Comparison of ENCODE assay signal across 28 mouse cellular contexts in the genomic region with DNA sequence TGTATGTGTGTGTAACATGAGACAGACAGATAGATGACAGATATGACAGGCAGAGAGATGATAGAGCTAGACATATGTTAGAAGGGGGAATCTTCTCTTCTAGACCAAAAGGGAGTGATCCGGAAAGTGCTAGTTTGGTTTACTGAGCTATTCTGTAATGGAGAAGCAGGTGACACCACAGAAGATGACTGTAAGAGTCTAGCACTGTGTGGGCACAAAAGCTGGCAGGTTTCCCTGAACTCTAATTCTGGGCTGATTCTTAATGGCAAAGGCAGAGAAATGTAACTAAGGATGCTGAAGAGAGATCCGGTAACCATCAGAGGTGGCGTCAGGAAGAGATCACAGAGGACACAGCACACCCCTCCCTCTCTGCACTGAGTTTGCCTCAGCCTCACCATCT.
DNase-seq lines count a peak whose midpoint lies in the region; TF ChIP-seq lines count a peak whose summit lies in the region.
"Had no signal": no experiment of that assay in that cellular context is flagged by ENCODE, and none has a peak within 500 bp of the region (broad histone marks: within the 10 kb centered on the region; RNA-seq: fewer than 3 reads in every experiment).

No protein-coding gene starts in this region.

- TF ChIP-seq EP300 in heart, adult 2 months (IDR thresholded peaks at IDR 0.05; ENCODE audit: insufficient read depth, low read depth, low read length): no peak

- 77% methylated on average over 3 of the region's 3 CpGs for WGBS in heart, adult 2 months

- intact Hi-C loops in heart, adult 2 months (cut with DNase I): no loop called here
- intact Hi-C loops in left cerebral cortex, postnatal 14 days (cut with DNase I): no loop called here
- intact Hi-C loops in left cerebral cortex, postnatal 4 days (cut with DNase I): no loop called here

- H3K4me3 ChIP-seq in heart, adult 2 months: no peak overlapping the region
- H3K4me3 ChIP-seq: embryonic facial prominence, embryonic 10.5 days; embryonic facial prominence, embryonic 15.5 days; forebrain, embryonic 12.5 days; hindbrain, embryonic 10.5 days; hindbrain, embryonic 15.5 days; left cerebral cortex, adult 2 months; limb, embryonic 13.5 days; lung, embryonic 15.5 days; midbrain, embryonic 13.5 days had no signal

- H3K27ac ChIP-seq in heart, adult 2 months: peak overlapping the region; percentile 8; the same call in 1 of the 2 replicates
- H3K27ac ChIP-seq: embryonic facial prominence, embryonic 10.5 days; embryonic facial prominence, embryonic 15.5 days; forebrain, embryonic 12.5 days; hindbrain, embryonic 10.5 days; hindbrain, embryonic 15.5 days; left cerebral cortex, adult 2 months; limb, embryonic 13.5 days; lung, embryonic 15.5 days; stomach, postnatal 0 days had no signal

- no peaks in the 10 kb centered on the region for H3K36me3 ChIP-seq in heart, adult 2 months (ENCODE audit: control insufficient read depth, insufficient read depth, low read length)
- H3K36me3 ChIP-seq: embryonic facial prominence, embryonic 10.5 days; embryonic facial prominence, embryonic 15.5 days; forebrain, embryonic 12.5 days; hindbrain, embryonic 10.5 days; hindbrain, embryonic 15.5 days; limb, embryonic 13.5 days; lung, embryonic 15.5 days; midbrain, embryonic 13.5 days had no signal

- H3K4me1 ChIP-seq in heart, adult 2 months (ENCODE audit: control insufficient read depth, insufficient read depth, low read length): no peaks in the 10 kb centered on the region; the same call in 1 of the 2 replicates
- H3K4me1 ChIP-seq: embryonic facial prominence, embryonic 10.5 days; embryonic facial prominence, embryonic 15.5 days; hindbrain, embryonic 10.5 days; hindbrain, embryonic 15.5 days; limb, embryonic 13.5 days; lung, embryonic 15.5 days had no signal

- no peak for TF ChIP-seq CTCF in heart, adult 2 months (IDR thresholded peaks at IDR 0.05)

- no peaks in the 10 kb centered on the region for H3K79me2 ChIP-seq in heart, adult 2 months (replicated peaks; ENCODE audit: control insufficient read depth, insufficient read depth, low read length)

- no peak overlapping the region for H3K9ac ChIP-seq in heart, adult 2 months (ENCODE audit: low read depth, low read length)
- H3K9ac ChIP-seq: embryonic facial prominence, embryonic 15.5 days; forebrain, embryonic 12.5 days; forebrain, postnatal 0 days; hindbrain, embryonic 15.5 days; limb, embryonic 13.5 days; lung, embryonic 15.5 days; midbrain, embryonic 13.5 days had no signal

- H3K27me3 ChIP-seq in heart, adult 2 months (ENCODE audit: control insufficient read depth, insufficient read depth, low read length): no peaks in the 10 kb centered on the region
- H3K27me3 ChIP-seq: embryonic facial prominence, embryonic 15.5 days; forebrain, embryonic 12.5 days; hindbrain, embryonic 15.5 days; limb, embryonic 13.5 days; lung, embryonic 15.5 days; midbrain, embryonic 13.5 days had no signal

- no peak for DNase-seq in heart, adult 2 months
- no peak for DNase-seq in heart, adult 9 months (ENCODE audit: low spot score in 2 of 2)
- peak; percentile 40 to 47 for DNase-seq in left cerebral cortex, postnatal 14 days (ENCODE audit: low spot score in 2 of 2)
- no peak for DNase-seq in left cerebral cortex, postnatal 4 days
- DNase-seq in right cerebral cortex, adult 2 months (ENCODE audit: low spot score in 2 of 2): peak; percentile 63 to 64
- no peak for DNase-seq in right cerebral cortex, postnatal 4 days
- DNase-seq: adrenal gland, postnatal 25 days; B cell, adult 2 months; cerebellum, adult 2 months; cerebellum, postnatal 25 days; forebrain, postnatal 0 days; gastrocnemius, postnatal 10 days; heart, postnatal 10 days; kidney, adult 11 months; kidney, postnatal 14 days; layer of hippocampus, adult 9-11 months; thymus, adult 2 months; thymus, postnatal 4 days had no signal

- no peak for TF ChIP-seq POLR2A in heart, adult 2 months (IDR thresholded peaks at IDR 0.05; ENCODE audit: insufficient read depth, low read depth, low read length)

Comparison
In these comparisons a context has a peak if more than half of its experiments do, and no peak if none do; other contexts are left out.
1. DNase-seq: peak in left cerebral cortex, postnatal 14 days (2 of 2) and right cerebral cortex, adult 2 months (2 of 2); none in heart, adult 2 months (0 of 2), heart, adult 9 months (0 of 2), left cerebral cortex, postnatal 4 days (single experiment) and right cerebral cortex, postnatal 4 days (single experiment).